Mouse (Mus musculus) forebrain, postnatal 0 days (tissue): ENCODE measurements around the gene Ano7. TPM values are rescaled to one million over a fixed set of nuclear protein-coding genes. Genes with fewer than 3 reads are reported as not detected.
A peak's percentile ranks its signal among the peaks of the same experiment; 100 is the strongest.

Experiments used
- ATAC-seq: fragments of 200-750 bp; cut with Nextera tagmentation; 2 replicates; pipeline ENCODE4 v1.8.0; 2017; ENCODE audit warnings: mild to moderate bottlenecking, moderate library complexity
- DNase-seq: peaks from one replicate; pipeline ENCODE4 v3.0.0-alpha.2; 2015
- H3K27ac ChIP-seq: fragments of 300-500 bp; sonication (generic); 2 replicates; pipeline ENCODE4 v1.5.1; 2014; ENCODE audit warnings: low read depth, mild to moderate bottlenecking, antibody characterized with exemption, low read length, moderate library complexity, mixed read lengths
- H3K27me3 ChIP-seq: fragments of 300-500 bp; sonication (generic); 2 replicates; pipeline ENCODE4 v1.6.1; 2014; ENCODE audit warnings: mild to moderate bottlenecking, low read length, mixed read lengths; ENCODE audit not compliant: insufficient read depth
- H3K36me3 ChIP-seq: fragments of 300-500 bp; sonication (generic); 2 replicates; pipeline ENCODE4 v1.6.1; 2014; ENCODE audit warnings: mild to moderate bottlenecking, moderate library complexity; ENCODE audit not compliant: insufficient read depth
- H3K4me1 ChIP-seq: fragments of 300-500 bp; sonication (generic); 2 replicates; pipeline ENCODE4 v1.6.1; 2014; ENCODE audit warnings: antibody characterized with exemption; ENCODE audit not compliant: insufficient read depth
- H3K4me2 ChIP-seq: fragments of 300-500 bp; sonication (generic); 2 replicates; pipeline ENCODE4 v1.6.1; 2014; ENCODE audit warnings: low read depth, mild to moderate bottlenecking, moderate library complexity
- H3K4me3 ChIP-seq: fragments of 300-500 bp; sonication (generic); 2 replicates; pipeline ENCODE4 v1.5.1; 2014; ENCODE audit warnings: low read depth, low read length, mixed read lengths
- H3K9ac ChIP-seq: fragments of 300-500 bp; sonication (generic); 2 replicates; pipeline ENCODE4 v1.6.1; 2014; ENCODE audit warnings: mild to moderate bottlenecking
- H3K9me3 ChIP-seq: fragments of 300-500 bp; sonication (generic); 2 replicates; pipeline ENCODE4 v1.6.1; 2016; ENCODE audit warnings: low read length
- CTCF ChIP-seq: sonication (generic); IDR thresholded peaks from 2 replicates; pipeline ENCODE4 v1.5.1; 2016; ENCODE audit warnings: antibody characterized with exemption, control low read depth, low read depth
- WGBS: fragments of 180-500 bp; shearing (Covaris S2); extraction: QIAGEN DNeasy Blood & Tissue Kit; methylation state at CpG from one replicate; pipeline ENCODE4 v1.1.7; 2014; 5-methylcytosine and 5-hydroxymethylcytosine counted together
- polyA plus RNA-seq: library from polyadenylated mRNA; unstranded; fragments of >200 nt; fragmentation: Nextera tagmentation; extraction: Ambion mirVana; gene quantifications from 2 replicates; pipeline ENCODE4 v1.2.1, GENCODE M21; 2015
- total RNA-seq: library from RNA; depleted of rRNA; stranded (reverse); fragments of >200 nt; gene quantifications from 2 replicates; pipeline ENCODE4 v1.2.3, GENCODE M21; 2014

Ano7 gene
- total and polyA plus RNA-seq, 2 experiments from 2014 or later = 0.59 to 1.7 TPM

DNA sequence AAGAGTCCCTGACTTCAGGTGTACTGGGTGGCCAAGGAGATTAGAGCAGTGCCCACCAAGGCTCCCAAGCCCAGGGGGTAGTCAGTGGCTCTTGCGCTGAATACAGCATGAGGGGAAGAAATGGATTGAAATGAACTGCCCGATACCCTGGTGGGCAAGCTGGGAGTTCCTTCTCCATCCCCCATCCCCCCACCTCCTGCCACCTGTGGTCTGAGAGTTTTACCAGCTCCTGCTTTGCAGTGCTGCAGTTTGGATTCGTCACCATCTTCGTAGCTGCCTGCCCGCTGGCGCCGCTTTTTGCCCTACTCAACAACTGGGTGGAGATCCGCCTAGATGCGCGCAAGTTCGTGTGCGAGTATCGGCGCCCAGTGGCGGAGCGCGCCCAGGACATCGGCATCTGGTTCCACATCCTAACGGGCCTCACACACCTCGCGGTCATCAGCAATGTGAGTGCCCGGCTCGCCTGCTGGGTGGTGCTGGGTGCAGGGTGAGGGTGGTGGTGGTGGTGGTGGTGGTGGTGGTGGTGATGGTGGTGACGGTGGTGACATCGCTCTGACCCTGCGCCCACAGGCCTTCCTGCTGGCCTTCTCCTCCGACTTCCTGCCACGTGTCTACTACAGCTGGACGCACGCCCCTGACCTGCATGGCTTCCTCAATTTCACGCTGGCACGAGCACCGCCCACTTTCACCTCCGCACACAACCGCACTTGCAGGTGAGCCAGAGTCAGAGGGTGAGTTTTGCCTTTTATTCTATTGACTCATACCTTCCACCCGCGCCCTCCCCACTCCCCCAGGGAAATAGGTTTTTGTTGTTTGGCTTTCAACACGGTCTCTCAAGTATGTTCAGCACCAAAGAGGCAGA is 27.7 kb downstream of the Ano7 start:
- TF ChIP-seq CTCF = no peak
- WGBS = 28% methylated on average over 38 of the region's 38 CpGs
- H3K4me1 ChIP-seq = no peaks in the 10 kb centered on the region
- H3K27ac ChIP-seq = no peak overlapping the region
- H3K4me2 ChIP-seq = peak overlapping the region; percentile 32
- H3K27me3 ChIP-seq = no peaks in the 10 kb centered on the region
- H3K9ac ChIP-seq = no peak overlapping the region
- H3K9me3 ChIP-seq = no peaks in the 10 kb centered on the region
- ATAC-seq (no peak), DNase-seq (no peak)
- no peak overlapping the region for H3K4me3 ChIP-seq
- no peaks in the 10 kb centered on the region for H3K36me3 ChIP-seq

GRCm38 (mm10) chr1:93403403-93403802 is 29.7 kb downstream of the Ano7 start:
- H3K36me3 ChIP-seq = peaks cover 16% of the 10 kb centered on the region
- WGBS = 90% methylated on average over 4 of the region's 4 CpGs
- DNase-seq (no peak), ATAC-seq (no peak)
- H3K27ac ChIP-seq = no peak overlapping the region
- H3K4me2 ChIP-seq = no peak overlapping the region
- no peak overlapping the region for H3K9ac ChIP-seq
- no peaks in the 10 kb centered on the region for H3K27me3 ChIP-seq
- no peak overlapping the region for H3K4me3 ChIP-seq
- H3K9me3 ChIP-seq = no peaks in the 10 kb centered on the region
- H3K4me1 ChIP-seq = no peaks in the 10 kb centered on the region
- no peak for TF ChIP-seq CTCF

DNA sequence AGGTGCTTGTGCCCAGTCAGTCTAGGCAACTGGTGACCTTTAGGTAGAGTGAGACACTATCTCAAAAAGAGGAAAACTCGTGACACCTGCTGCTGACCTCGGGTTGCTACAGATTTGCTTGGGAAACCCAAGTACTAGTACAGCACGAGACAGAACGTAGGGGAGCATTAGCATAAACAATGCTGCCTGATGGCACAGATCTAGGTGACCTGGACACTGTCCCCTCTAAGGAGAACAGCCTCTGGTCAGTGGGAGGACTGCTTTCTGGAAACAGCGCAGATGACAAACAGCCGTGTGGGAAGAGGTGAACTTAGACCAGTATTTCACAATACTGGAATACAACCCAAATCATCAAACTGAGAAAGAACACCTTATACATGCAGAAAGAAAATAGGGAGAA is 58.4 kb downstream of the Ano7 start:
- Histone ChIP-seq H3K4me3 (no peak overlapping the region), H3K27me3 (no peaks in the 10 kb centered on the region), H3K4me1 (no peaks in the 10 kb centered on the region), H3K4me2 (no peak overlapping the region), H3K9ac (no peak overlapping the region), H3K36me3 (peaks cover 38% of the 10 kb centered on the region), H3K27ac (no peak overlapping the region), H3K9me3 (no peaks in the 10 kb centered on the region)
- ATAC-seq (no peak), DNase-seq (no peak)
- no peak for TF ChIP-seq CTCF
- 90% methylated on average over 6 of the region's 6 CpGs for WGBS

- no peaks in the 10 kb centered on the region for H3K9me3 ChIP-seq
- no peaks in the 10 kb centered on the region for H3K27me3 ChIP-seq
- H3K4me1 ChIP-seq = no peaks in the 10 kb centered on the region
- peaks cover 19% of the 10 kb centered on the region for H3K36me3 ChIP-seq
- H3K4me3 ChIP-seq = no peak overlapping the region
- H3K9ac ChIP-seq = no peak overlapping the region
- no peak for ATAC-seq
- 93% methylated on average over 1 of the region's 1 CpGs for WGBS
- no peak overlapping the region for H3K4me2 ChIP-seq
- no peak overlapping the region for H3K27ac ChIP-seq
- DNase-seq = no peak
- TF ChIP-seq CTCF = no peak
Measured at GRCm38 (mm10) chr1:93439321-93439720, 65.6 kb downstream of the Ano7 start.

GRCm38 (mm10) chr1:93444405-93445110 is 70.8 kb downstream of the Ano7 start:
- H3K27me3 ChIP-seq = no peaks in the 10 kb centered on the region
- ATAC-seq (peak; percentile 80), DNase-seq (peak; percentile 26)
- H3K9ac ChIP-seq = peak overlapping the region; percentile 62
- 0 out of 2 replicates have a peak, but pooled peaks have one; percentile 9 for TF ChIP-seq CTCF
- H3K27ac ChIP-seq = peak overlapping the region; percentile 50; the same call in 1 of the 2 replicates
- no peaks in the 10 kb centered on the region for H3K36me3 ChIP-seq
- peak overlapping the region; percentile 59 for H3K4me3 ChIP-seq
- WGBS = 7% methylated on average over 18 of the region's 18 CpGs
- H3K4me2 ChIP-seq = peak overlapping the region; percentile 98
- H3K4me1 ChIP-seq = no peaks in the 10 kb centered on the region; the same call in 1 of the 2 replicates
- H3K9me3 ChIP-seq = no peaks in the 10 kb centered on the region

- H3K4me3 ChIP-seq = peak overlapping the region; percentile 59
- DNase-seq (peak; percentile 59), ATAC-seq (peak; percentile 93)
- H3K4me2 ChIP-seq = peak overlapping the region; percentile 98
- no peaks in the 10 kb centered on the region for H3K36me3 ChIP-seq
- WGBS = under 1% methylated on average over 73 of the region's 84 CpGs
- H3K27me3 ChIP-seq = no peaks in the 10 kb centered on the region
- H3K27ac ChIP-seq = peak overlapping the region; percentile 50
- no peaks in the 10 kb centered on the region; the same call in 1 of the 2 replicates for H3K4me1 ChIP-seq
- peak overlapping the region; percentile 62 for H3K9ac ChIP-seq
- TF ChIP-seq CTCF = no peak
- no peaks in the 10 kb centered on the region for H3K9me3 ChIP-seq
Measured at GRCm38 (mm10) chr1:93445111-93445821, 71.5 kb downstream of the Ano7 start.
